In the genomic region with DNA sequence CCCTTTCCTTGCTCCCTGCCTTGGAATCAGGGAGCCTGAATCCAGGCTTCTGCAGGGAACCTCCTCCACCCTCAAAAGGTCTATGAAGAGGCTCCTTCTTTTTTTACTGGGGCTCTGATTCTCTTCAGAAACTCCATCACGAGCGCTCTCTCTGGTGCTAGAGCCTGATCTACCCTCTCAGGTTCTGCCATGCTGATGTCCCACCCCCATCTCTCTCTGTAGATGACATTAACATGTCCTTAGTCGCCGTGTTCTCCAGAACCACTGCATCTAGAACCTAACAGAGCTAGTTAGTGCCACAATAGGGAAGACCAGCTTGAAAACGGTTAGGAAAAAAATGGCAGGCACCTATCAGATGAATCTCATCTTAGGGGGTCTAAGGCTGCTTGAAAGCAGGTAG, we compare ENCODE assay signal across 10 mouse cellular contexts. TPM values are rescaled to one million over a fixed set of nuclear protein-coding genes. Genes with fewer than 3 reads are reported as not detected.
DNase-seq lines count a peak whose midpoint lies in the region; ATAC-seq and TF ChIP-seq lines count a peak whose summit lies in the region.
"Had no signal": no experiment of that assay in that cellular context is flagged by ENCODE, and none has a peak within 500 bp of the region (broad histone marks: within the 10 kb centered on the region; RNA-seq: fewer than 3 reads in every experiment).

No protein-coding gene starts in this region.

- H3K9me3 ChIP-seq in forebrain, postnatal 0 days (ENCODE audit: low read length) = no peaks in the 10 kb centered on the region
- no peaks in the 10 kb centered on the region for H3K9me3 ChIP-seq in forebrain, embryonic 10.5 days
- no peaks in the 10 kb centered on the region for H3K9me3 ChIP-seq in kidney, postnatal 0 days (replicated peaks; ENCODE audit: low read length)
- H3K9me3 ChIP-seq in embryonic facial prominence, embryonic 15.5 days (replicated peaks) = no peaks in the 10 kb centered on the region
- no peaks in the 10 kb centered on the region for H3K9me3 ChIP-seq in liver, postnatal 0 days (ENCODE audit: low read length)
- H3K9me3 ChIP-seq: midbrain, embryonic 12.5 days had no signal

- H3K4me3 ChIP-seq in forebrain, postnatal 0 days (ENCODE audit: low read depth, low read length) = no peak overlapping the region
- no peak overlapping the region for H3K4me3 ChIP-seq in forebrain, embryonic 10.5 days
- H3K4me3 ChIP-seq in kidney, postnatal 0 days (replicated peaks; ENCODE audit: low read depth, low read length) = no peak overlapping the region
- peak overlapping the region; percentile 18; the same call in 1 of the 2 replicates for H3K4me3 ChIP-seq in embryonic facial prominence, embryonic 15.5 days (replicated peaks)
- no peak overlapping the region for H3K4me3 ChIP-seq in liver, postnatal 0 days (ENCODE audit: low read depth, low read length)
- H3K4me3 ChIP-seq: midbrain, embryonic 12.5 days had no signal

- H3K4me1 ChIP-seq in forebrain, postnatal 0 days (ENCODE audit: insufficient read depth) = 0 out of 2 replicates have a peak, but pooled peaks cover 9% of the 10 kb centered on the region
- H3K4me1 ChIP-seq in forebrain, embryonic 10.5 days = peaks cover 24% of the 10 kb centered on the region
- H3K4me1 ChIP-seq in kidney, postnatal 0 days (replicated peaks; ENCODE audit: insufficient read depth, low read length) = peaks cover 13% of the 10 kb centered on the region
- H3K4me1 ChIP-seq in embryonic facial prominence, embryonic 15.5 days = peaks cover 24% of the 10 kb centered on the region
- 0 out of 2 replicates have a peak, but pooled peaks cover 3% of the 10 kb centered on the region for H3K4me1 ChIP-seq in liver, postnatal 0 days (ENCODE audit: insufficient read depth)
- H3K4me1 ChIP-seq: midbrain, embryonic 12.5 days had no signal

- H3K36me3 ChIP-seq in forebrain, postnatal 0 days (ENCODE audit: insufficient read depth) = no peaks in the 10 kb centered on the region
- H3K36me3 ChIP-seq in forebrain, embryonic 10.5 days (replicated peaks) = no peaks in the 10 kb centered on the region
- no peaks in the 10 kb centered on the region for H3K36me3 ChIP-seq in kidney, postnatal 0 days (ENCODE audit: insufficient read depth, low read length)
- no peaks in the 10 kb centered on the region for H3K36me3 ChIP-seq in embryonic facial prominence, embryonic 15.5 days
- H3K36me3 ChIP-seq in liver, postnatal 0 days (replicated peaks; ENCODE audit: insufficient read depth, low read length) = no peaks in the 10 kb centered on the region
- H3K36me3 ChIP-seq: midbrain, embryonic 12.5 days had no signal

- no peak overlapping the region for H3K9ac ChIP-seq in forebrain, postnatal 0 days
- no peak overlapping the region for H3K9ac ChIP-seq in kidney, postnatal 0 days (ENCODE audit: low read depth, low read length)
- no peak overlapping the region for H3K9ac ChIP-seq in embryonic facial prominence, embryonic 15.5 days
- H3K9ac ChIP-seq in liver, postnatal 0 days (replicated peaks) = no peak overlapping the region
- H3K9ac ChIP-seq: midbrain, embryonic 12.5 days had no signal

- 72% methylated on average over 5 of the region's 5 CpGs for WGBS in forebrain, postnatal 0 days
- 75% methylated on average over 5 of the region's 5 CpGs for WGBS in forebrain, embryonic 10.5 days
- 78% methylated on average over 5 of the region's 5 CpGs for WGBS in kidney, postnatal 0 days
- WGBS in embryonic facial prominence, embryonic 15.5 days = 60% methylated on average over 5 of the region's 5 CpGs
- WGBS in liver, postnatal 0 days (ENCODE audit: insufficient replicate concordance) = 57% methylated on average over 5 of the region's 5 CpGs

- TF ChIP-seq CTCF in forebrain, postnatal 0 days (IDR thresholded peaks at IDR 0.05; ENCODE audit: low read depth) = no peak
- TF ChIP-seq CTCF in kidney, postnatal 0 days (IDR thresholded peaks at IDR 0.05; ENCODE audit: low read depth) = no peak
- TF ChIP-seq CTCF in liver, postnatal 0 days (IDR thresholded peaks at IDR 0.05; ENCODE audit: low read depth) = no peak

- H3K27ac ChIP-seq in forebrain, postnatal 0 days (ENCODE audit: low read depth, low read length) = no peak overlapping the region
- H3K27ac ChIP-seq in forebrain, embryonic 10.5 days = no peak overlapping the region; the same call in 1 of the 2 replicates
- 0 out of 2 replicates have a peak overlapping the region, but pooled peaks have one; percentile 11 for H3K27ac ChIP-seq in kidney, postnatal 0 days
- H3K27ac ChIP-seq in embryonic facial prominence, embryonic 15.5 days (replicated peaks) = no peak overlapping the region
- no peak overlapping the region for H3K27ac ChIP-seq in liver, postnatal 0 days (ENCODE audit: low read depth)
- H3K27ac ChIP-seq: midbrain, embryonic 12.5 days had no signal

- no peak for DNase-seq in forebrain, postnatal 0 days
- no peak for DNase-seq in forebrain, embryonic 10.5 days (ENCODE audit: extremely low spot score, low spot score)
- no peak for DNase-seq in kidney, postnatal 0 days (ENCODE audit: low spot score)
- DNase-seq in kidney, postnatal 14 days = no peak
- DNase-seq in liver, postnatal 0 days = no peak
- no peak for DNase-seq in cerebellum, adult 11-12 months
- DNase-seq in testis, postnatal 14 days (ENCODE audit: low spot score) = no peak
- DNase-seq: cerebellum, postnatal 14 days had no signal

- no peak for ATAC-seq in forebrain, postnatal 0 days
- no peak for ATAC-seq in kidney, postnatal 0 days (replicated peaks; ENCODE audit: low FRiP score, low read depth)
- ATAC-seq in embryonic facial prominence, embryonic 15.5 days (ENCODE audit: insufficient number of reproducible peaks, low FRiP score, low TSS enrichment, low read depth) = no peak
- ATAC-seq in liver, postnatal 0 days = no peak

- H3K4me2 ChIP-seq in forebrain, postnatal 0 days (ENCODE audit: low read depth) = peak overlapping the region; percentile 23; the same call in 1 of the 2 replicates
- peak overlapping the region; percentile 45 for H3K4me2 ChIP-seq in kidney, postnatal 0 days (ENCODE audit: low read length)
- H3K4me2 ChIP-seq in embryonic facial prominence, embryonic 15.5 days (replicated peaks) = peak overlapping the region; percentile 29
- 0 out of 2 replicates have a peak overlapping the region, but pooled peaks have one; percentile 7 for H3K4me2 ChIP-seq in liver, postnatal 0 days (ENCODE audit: low read depth, low read length)
- H3K4me2 ChIP-seq: midbrain, embryonic 12.5 days had no signal

- H3K27me3 ChIP-seq in forebrain, postnatal 0 days (ENCODE audit: insufficient read depth, low read length) = no peaks in the 10 kb centered on the region
- H3K27me3 ChIP-seq in forebrain, embryonic 10.5 days (ENCODE audit: poor library complexity, severe bottlenecking) = peaks cover 4% of the 10 kb centered on the region; the same call in 1 of the 2 replicates
- no peaks in the 10 kb centered on the region for H3K27me3 ChIP-seq in kidney, postnatal 0 days (ENCODE audit: insufficient read depth, low read length)
- H3K27me3 ChIP-seq in embryonic facial prominence, embryonic 15.5 days = no peaks in the 10 kb centered on the region; the same call in 1 of the 2 replicates
- no peaks in the 10 kb centered on the region for H3K27me3 ChIP-seq in liver, postnatal 0 days (ENCODE audit: insufficient read depth, low read length)
- H3K27me3 ChIP-seq: midbrain, embryonic 12.5 days had no signal

- TF ChIP-seq EP300 in liver, postnatal 0 days (IDR thresholded peaks at IDR 0.05; ENCODE audit: low read depth) = no peak

RNA-seq across cellular contexts. Expression of a gene that starts 16.2 kb away (rescaled TPM):
- total RNA-seq in forebrain, postnatal 0 days (2014; rRNA removed) = 0.05 TPM in 1 of 2 replicates, not detected in the other
- 0.08 and 0.17 TPM in 2 replicates for polyA plus RNA-seq in forebrain, postnatal 0 days (2015; fragmentation: Nextera tagmentation; extraction: Ambion mirVana)
- polyA plus RNA-seq in forebrain, embryonic 10.5 days (2016; fragmentation: Nextera tagmentation; extraction: Ambion mirVana) = 0.76 and 1.1 TPM in 2 replicates
- polyA plus RNA-seq in kidney, postnatal 0 days (2015; fragmentation: Nextera tagmentation; extraction: Ambion mirVana) = 0.11 and 0.15 TPM in 2 replicates
- polyA plus RNA-seq in embryonic facial prominence, embryonic 15.5 days (2015; fragmentation: Nextera tagmentation; extraction: Ambion mirVana) = 14.1 and 19.8 TPM in 2 replicates
- polyA plus RNA-seq in liver, postnatal 0 days (2015; fragmentation: Nextera tagmentation; extraction: Ambion mirVana) = 0.06 and 0.18 TPM in 2 replicates
